Mouse (Mus musculus) G1E (cell line): ENCODE measurements around the gene Klk1. TPM values are rescaled to one million over a fixed set of nuclear protein-coding genes. Genes with fewer than 3 reads are reported as not detected.

ENCODE experiments used
- ATAC-seq: 2 replicates; pipeline ENCODE4 v1.8.0; 2016; ENCODE audit warnings: mild to moderate bottlenecking; ENCODE audit not compliant: insufficient number of reproducible peaks, poor library complexity, low FRiP score, severe bottlenecking; ENCODE audit errors: extremely low read depth
- DNase-seq: peaks from one replicate; pipeline ENCODE4 v3.0.0; 2012; ENCODE audit warnings: low spot score
- H3K27me3 ChIP-seq: 2 replicates; pipeline ENCODE4 v1.6.1; 2012; ENCODE audit warnings: mild to moderate bottlenecking, low read length, inconsistent platforms; ENCODE audit not compliant: insufficient read depth
- H3K36me3 ChIP-seq: replicated peaks from 2 replicates; pipeline ENCODE3; 2012; ENCODE audit warnings: mild to moderate bottlenecking, inconsistent platforms
- H3K4me1 ChIP-seq: 2 replicates; pipeline ENCODE4 v1.6.1; 2012; ENCODE audit warnings: low read depth, low read length, inconsistent platforms, mixed read lengths; ENCODE audit not compliant: insufficient read depth
- H3K4me3 ChIP-seq: 2 replicates; pipeline ENCODE4 v1.5.1; 2012; ENCODE audit warnings: low read depth, mild to moderate bottlenecking, inconsistent platforms, low read length, moderate library complexity, mixed read lengths
- H3K9me3 ChIP-seq: replicated peaks from 2 replicates; pipeline ENCODE4 v1.6.1; 2012; ENCODE audit warnings: inconsistent platforms
- CTCF ChIP-seq: IDR thresholded peaks from 2 replicates; pipeline ENCODE4 v1.5.1; 2012; ENCODE audit warnings: low read depth, low read length, inconsistent platforms, mixed read lengths
- GATA1 ChIP-seq: IDR thresholded peaks from 2 replicates; pipeline ENCODE4 v1.6.1; 2012; ENCODE audit warnings: borderline replicate concordance, low read length, inconsistent platforms, mixed read lengths
- GATA2 ChIP-seq: IDR thresholded peaks from 2 replicates; pipeline ENCODE4 v1.6.1; 2012; ENCODE audit warnings: low read depth, low read length, inconsistent platforms, borderline replicate concordance
- POLR2AphosphoS5 ChIP-seq: IDR thresholded peaks from 2 replicates; pipeline ENCODE4 v1.6.1; 2012; ENCODE audit warnings: low read depth, low read length, inconsistent platforms; ENCODE audit not compliant: insufficient replicate concordance
- TAL1 ChIP-seq: conservative IDR thresholded peaks from 2 replicates; pipeline ENCODE4 v1.6.1; 2012; ENCODE audit warnings: low read depth, low read length, inconsistent platforms, mixed read lengths
- polyA plus RNA-seq: library from polyadenylated mRNA; stranded (reverse); fragments of >175 nt; gene quantifications from 2 replicates; pipeline ENCODE4 v1.2.3, GENCODE M21; 2012
- total RNA-seq, 2 experiments: library from RNA; stranded (forward) in 1 of 2; stranded (reverse) in 1 of 2; fragments of 200-1000 nt in 1 of 2; fragments of >200 nt in 1 of 2; fragmentation: Nextera tagmentation in 1 of 2; gene quantifications; 2 replicates each; pipeline ENCODE4 v1.2.3; 2014 to 2017

The Klk1 gene
- total and polyA plus RNA-seq, 3 experiments = not detected

DNA sequence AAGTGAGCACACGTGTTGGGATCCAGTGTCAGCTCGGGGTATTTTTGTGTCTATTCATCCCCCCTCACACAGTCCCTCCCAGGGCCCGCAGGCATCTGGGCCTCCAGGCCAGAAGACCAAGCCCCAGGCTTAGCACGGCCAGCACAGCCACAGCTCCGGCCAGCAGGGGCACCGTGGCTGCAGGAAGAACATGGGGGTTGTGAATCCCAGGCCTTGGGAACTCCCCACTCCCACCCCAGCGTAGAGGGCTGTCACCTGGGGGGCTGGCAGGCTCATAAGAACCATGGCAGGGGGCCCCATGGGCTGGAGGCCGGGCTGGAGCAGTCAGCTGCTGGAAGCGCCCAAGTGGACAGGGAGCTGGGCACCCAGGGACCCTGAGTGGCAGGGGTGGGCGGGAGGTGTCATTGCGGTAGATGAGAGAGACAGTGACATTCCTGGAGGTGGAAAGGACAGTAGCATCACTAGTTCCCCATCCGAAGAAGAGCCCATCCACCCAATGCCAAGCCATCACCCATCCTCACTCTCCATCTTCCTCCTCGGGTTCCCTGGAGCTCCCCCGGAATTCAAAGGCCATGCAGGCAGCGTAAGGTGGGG is 28.0 kb downstream of the Klk1 start:
- no peak for DNase-seq
- Histone ChIP-seq H3K4me1 (peaks cover 50% of the 10 kb centered on the region), H3K36me3 (peaks cover 78% of the 10 kb centered on the region), H3K9me3 (no peaks in the 10 kb centered on the region), H3K27me3 (peaks cover 3% of the 10 kb centered on the region; the same call in 1 of the 2 replicates), H3K4me3 (no peak overlapping the region; the same call in 1 of the 2 replicates)
- ATAC-seq = no peak
- TF ChIP-seq GATA1 (no peak), GATA2 (no peak), TAL1 (no peak), CTCF (no peak), POLR2AphosphoS5 (no peak)

DNA sequence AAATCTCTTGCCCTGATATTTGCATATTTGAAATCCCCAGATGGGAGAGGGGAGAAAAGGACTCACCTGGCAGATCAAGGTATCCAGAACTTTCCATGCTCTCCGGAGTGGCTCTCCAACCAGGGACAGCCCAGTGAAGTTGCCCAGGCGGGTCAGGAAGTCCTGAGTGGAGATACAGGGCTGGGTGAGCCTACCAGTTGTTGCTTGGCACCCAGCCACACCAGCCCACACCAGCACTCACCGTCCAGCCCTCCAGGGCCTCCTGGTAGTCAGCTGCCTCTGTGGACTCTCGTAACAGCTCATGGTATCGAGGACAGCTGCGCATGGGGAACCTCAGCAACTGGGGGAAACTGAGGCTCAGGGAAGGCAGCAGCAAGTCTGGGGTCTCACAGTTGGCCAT is 29.8 kb downstream of the Klk1 start:
- H3K27me3 ChIP-seq = peaks cover 10% of the 10 kb centered on the region
- H3K4me3 ChIP-seq = no peak overlapping the region
- no peaks in the 10 kb centered on the region for H3K9me3 ChIP-seq
- TF ChIP-seq TAL1 = no peak
- no peak for TF ChIP-seq CTCF
- TF ChIP-seq GATA1 = no peak
- no peak for TF ChIP-seq GATA2
- TF ChIP-seq POLR2AphosphoS5 = no peak
- H3K4me1 ChIP-seq = peaks cover 34% of the 10 kb centered on the region
- DNase-seq (no peak), ATAC-seq (no peak)
- H3K36me3 ChIP-seq = peaks cover 59% of the 10 kb centered on the region

- ATAC-seq = no peak
- H3K36me3 ChIP-seq = peaks cover 40% of the 10 kb centered on the region
- DNase-seq = no peak
- H3K4me1 ChIP-seq = peaks cover 17% of the 10 kb centered on the region
- TF ChIP-seq TAL1 (no peak), POLR2AphosphoS5 (no peak), GATA2 (no peak), GATA1 (no peak), CTCF (no peak)
- H3K4me3 ChIP-seq = no peak within 1 kb of the TSS
- no peaks in the 10 kb centered on the region for H3K9me3 ChIP-seq
- peaks cover 29% of the 10 kb centered on the region for H3K27me3 ChIP-seq
Observed at GRCm38 (mm10) chr7:44257278-44257677, 32.1 kb downstream of the Klk1 start, which contains the start of gene Acp4. Gene Acp4 (minus strand): TSS chr7:44257378.

- no peak for TF ChIP-seq TAL1
- no peak for TF ChIP-seq POLR2AphosphoS5
- no peaks in the 10 kb centered on the region for H3K9me3 ChIP-seq
- H3K36me3 ChIP-seq = peaks cover 9% of the 10 kb centered on the region
- H3K4me1 ChIP-seq = peaks cover 6% of the 10 kb centered on the region
- H3K4me3 ChIP-seq = no peak overlapping the region
- ATAC-seq (no peak), DNase-seq (no peak)
- peaks cover 37% of the 10 kb centered on the region for H3K27me3 ChIP-seq
Observed at GRCm38 (mm10) chr7:44260410-44260809, 35.2 kb downstream of the Klk1 start.

DNA sequence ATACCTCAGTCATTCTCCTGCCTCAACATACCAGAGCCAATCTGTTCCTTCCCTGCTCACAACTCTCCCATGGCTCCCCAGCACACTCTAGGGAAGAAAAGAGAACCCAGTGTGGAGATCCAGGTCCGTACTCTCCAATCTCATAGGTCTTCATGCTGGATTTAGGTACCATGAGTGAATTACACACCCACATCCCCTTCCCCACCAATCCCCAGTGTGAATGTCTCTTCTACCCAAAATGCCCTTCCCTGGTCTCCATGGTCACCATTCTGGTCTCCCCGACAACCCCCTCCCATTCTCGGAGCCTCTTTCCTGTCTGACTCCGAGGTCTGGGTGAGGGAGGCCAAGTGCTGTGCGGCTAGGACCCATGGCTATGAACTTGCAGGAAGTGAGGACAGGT is 36.0 kb downstream of the Klk1 start, which contains the start of gene Gm15517:
Gm15517 (plus strand) TSS at position 301 of the 400 bp plus-strand sequence.
- H3K27me3 ChIP-seq = peaks cover 37% of the 10 kb centered on the region
- ATAC-seq (no peak), DNase-seq (no peak)
- peaks cover 5% of the 10 kb centered on the region for H3K36me3 ChIP-seq
- H3K4me3 ChIP-seq = no peak within 1 kb of the TSS
- H3K9me3 ChIP-seq = no peaks in the 10 kb centered on the region
- peaks cover 6% of the 10 kb centered on the region for H3K4me1 ChIP-seq
- TF ChIP-seq GATA2 (no peak), TAL1 (no peak), POLR2AphosphoS5 (no peak), CTCF (no peak), GATA1 (no peak)

- Histone ChIP-seq H3K27me3 (peaks cover 45% of the 10 kb centered on the region), H3K4me3 (no peak overlapping the region), H3K9me3 (no peaks in the 10 kb centered on the region), H3K4me1 (peaks cover 6% of the 10 kb centered on the region), H3K36me3 (no peaks in the 10 kb centered on the region)
- ATAC-seq = peak; percentile 49
- peak; percentile 53 for DNase-seq
- TF ChIP-seq CTCF (peak; percentile 96), GATA1 (no peak), POLR2AphosphoS5 (no peak)
Observed at GRCm38 (mm10) chr7:44262791-44263643, 37.9 kb downstream of the Klk1 start.
